Mouse (Mus musculus) ZHBTc4 (cell line): ENCODE data around the gene R3hdm2.
A peak's percentile ranks its signal among the peaks of the same experiment; 100 is the strongest.

ENCODE experiments used
- DNase-seq: peaks from one replicate; pipeline ENCODE4 v3.0.0-alpha.2; 2011; ENCODE audit warnings: low read depth, low spot score

The R3hdm2 gene

GRCm38 (mm10) chr10:127353909-127354895 lies 25.9 kb upstream of the R3hdm2 start, which contains the start of gene Inhbe:
Gene Inhbe (minus strand): TSS chr10:127354411.
- no peak for DNase-seq

- no peak for DNase-seq
These were observed 24.8 kb upstream of the R3hdm2 start for GRCm38 (mm10) chr10:127355336-127355735.

- no peak for DNase-seq
These were observed 19.4 kb upstream of the R3hdm2 start for GRCm38 (mm10) chr10:127360714-127361113.

- no peak for DNase-seq
These were observed 13.0 kb upstream of the R3hdm2 start for GRCm38 (mm10) chr10:127367116-127367515.

GRCm38 (mm10) chr10:127368273-127368672 lies 11.9 kb upstream of the R3hdm2 start:
- no peak for DNase-seq

- no peak for DNase-seq
These were observed 10.0 kb upstream of the R3hdm2 start, which contains the start of gene Inhbc for GRCm38 (mm10) chr10:127369834-127370820. Gene Inhbc (minus strand): TSS chr10:127370431.

GRCm38 (mm10) chr10:127371023-127371422 lies 9.1 kb upstream of the R3hdm2 start:
- no peak for DNase-seq

GRCm38 (mm10) chr10:127377700-127378099 lies 2.4 kb upstream of the R3hdm2 start:
- DNase-seq, result no peak

GRCm38 (mm10) chr10:127379654-127380053 lies 473 bp upstream of the R3hdm2 start:
- DNase-seq, result no peak

- peak; percentile 77 for DNase-seq
These were observed 928 bp downstream of the R3hdm2 start for GRCm38 (mm10) chr10:127380767-127381742.

- DNase-seq, result no peak
These were observed 1.6 kb downstream of the R3hdm2 start for GRCm38 (mm10) chr10:127381743-127382134.

GRCm38 (mm10) chr10:127391774-127392173 lies 11.6 kb downstream of the R3hdm2 start:
- peak; percentile 84 for DNase-seq

- DNase-seq, result no peak
These were observed 24.6 kb downstream of the R3hdm2 start for GRCm38 (mm10) chr10:127404701-127405100.

GRCm38 (mm10) chr10:127407391-127407790 lies 27.3 kb downstream of the R3hdm2 start:
- DNase-seq, result no peak

- no peak for DNase-seq
These were observed 32.0 kb downstream of the R3hdm2 start for GRCm38 (mm10) chr10:127412101-127412500.

- DNase-seq, result no peak
These were observed 32.6 kb downstream of the R3hdm2 start for GRCm38 (mm10) chr10:127412776-127413175.

GRCm38 (mm10) chr10:127413585-127413984 lies 33.5 kb downstream of the R3hdm2 start:
- no peak for DNase-seq

- DNase-seq, result no peak
These were observed 34.0 kb downstream of the R3hdm2 start for GRCm38 (mm10) chr10:127414141-127414540.

GRCm38 (mm10) chr10:127420131-127420530 lies 40.0 kb downstream of the R3hdm2 start:
- DNase-seq, result no peak

- DNase-seq, result no peak
These were observed 40.7 kb downstream of the R3hdm2 start for GRCm38 (mm10) chr10:127420676-127421353.
